Mouse (Mus musculus) lung, embryonic 14.5 days (tissue): ENCODE results near the gene Mctp1. TPM values are rescaled to one million over a fixed set of nuclear protein-coding genes. Genes with fewer than 3 reads are reported as not detected.

Source experiments
- ATAC-seq: fragments of 200-750 bp; cut with Nextera tagmentation; 2 replicates; pipeline ENCODE4 v1.8.0; 2017; ENCODE audit warnings: mild to moderate bottlenecking, moderate TSS enrichment, moderate library complexity; ENCODE audit not compliant: insufficient read depth
- DNase-seq: peaks from one replicate; pipeline ENCODE4 v3.0.0-alpha.2; 2015
- H3K27ac ChIP-seq: fragments of 300-500 bp; sonication (generic); 2 replicates; pipeline ENCODE4 v1.5.1; 2014; ENCODE audit warnings: low read depth, mild to moderate bottlenecking, moderate library complexity
- H3K27me3 ChIP-seq: fragments of 300-500 bp; sonication (generic); 2 replicates; pipeline ENCODE4 v1.6.1; 2014; ENCODE audit warnings: low read length, control low read depth; ENCODE audit not compliant: insufficient read depth
- H3K36me3 ChIP-seq: fragments of 300-500 bp; sonication (generic); 2 replicates; pipeline ENCODE4 v1.6.1; 2014; ENCODE audit warnings: control low read depth; ENCODE audit not compliant: insufficient read depth
- H3K4me1 ChIP-seq: fragments of 300-500 bp; sonication (generic); 2 replicates; pipeline ENCODE4 v1.6.1; 2014; ENCODE audit warnings: antibody characterized with exemption, control low read depth; ENCODE audit not compliant: insufficient read depth
- H3K4me2 ChIP-seq: fragments of 300-500 bp; sonication (generic); 2 replicates; pipeline ENCODE4 v1.6.1; 2014; ENCODE audit warnings: mild to moderate bottlenecking
- H3K4me3 ChIP-seq: fragments of 300-500 bp; sonication (generic); 2 replicates; pipeline ENCODE4 v1.5.1; 2014; ENCODE audit warnings: low read depth, low read length
- H3K9ac ChIP-seq: fragments of 300-500 bp; sonication (generic); 2 replicates; pipeline ENCODE4 v1.6.1; 2014
- H3K9me3 ChIP-seq: fragments of 300-500 bp; sonication (generic); 2 replicates; pipeline ENCODE4 v1.6.1; 2016; ENCODE audit warnings: low read depth, low read length, control low read depth
- CTCF ChIP-seq: IDR thresholded peaks from 2 replicates; pipeline ENCODE4 v1.5.1; 2016; ENCODE audit warnings: antibody characterized with exemption, low read depth
- WGBS: fragments of 180-500 bp; shearing (Covaris S2); extraction: QIAGEN DNeasy Blood & Tissue Kit; methylation state at CpG from one replicate; pipeline ENCODE4 v1.1.7; 2014; 5-methylcytosine and 5-hydroxymethylcytosine counted together
- polyA plus RNA-seq: library from polyadenylated mRNA; unstranded; fragments of >200 nt; fragmentation: Nextera tagmentation; extraction: Ambion mirVana; gene quantifications from 2 replicates; pipeline ENCODE4 v1.2.1, GENCODE M21; 2014

The Mctp1 gene
- polyA plus RNA-seq, 1 experiment from 2014 or later: 0.82 TPM

- DNase-seq: no peak
- TF ChIP-seq CTCF: no peak
- Histone ChIP-seq H3K9ac (no peak overlapping the region), H3K9me3 (no peaks in the 10 kb centered on the region), H3K27ac (no peak overlapping the region), H3K4me2 (no peak overlapping the region), H3K4me3 (no peak overlapping the region), H3K27me3 (no peaks in the 10 kb centered on the region), H3K36me3 (no peaks in the 10 kb centered on the region), H3K4me1 (no peaks in the 10 kb centered on the region)
- ATAC-seq: no peak
- WGBS: 37% methylated on average over 7 of the region's 7 CpGs
Measured at GRCm38 (mm10) chr13:76850412-76851054, 466.2 kb downstream of the Mctp1 start.

- H3K4me3 ChIP-seq: no peak overlapping the region
- ATAC-seq (no peak), DNase-seq (no peak)
- WGBS: 47% methylated on average over 1 of the region's 1 CpGs
- no peaks in the 10 kb centered on the region for H3K27me3 ChIP-seq
- H3K4me1 ChIP-seq: no peaks in the 10 kb centered on the region
- no peak overlapping the region for H3K27ac ChIP-seq
- H3K4me2 ChIP-seq: no peak overlapping the region
- H3K9me3 ChIP-seq: no peaks in the 10 kb centered on the region
- H3K9ac ChIP-seq: no peak overlapping the region
- H3K36me3 ChIP-seq: no peaks in the 10 kb centered on the region
- no peak for TF ChIP-seq CTCF
Measured at GRCm38 (mm10) chr13:76854306-76854705, 470.0 kb downstream of the Mctp1 start.

- WGBS: 80% methylated on average over 3 of the region's 3 CpGs
- ATAC-seq: no peak
Measured at GRCm38 (mm10) chr13:76855021-76855420, 470.7 kb downstream of the Mctp1 start.

GRCm38 (mm10) chr13:76857024-76857423 lies 472.7 kb downstream of the Mctp1 start:
- ATAC-seq (no peak), DNase-seq (no peak)
- no peak for TF ChIP-seq CTCF
- Histone ChIP-seq H3K4me1 (no peaks in the 10 kb centered on the region), H3K27ac (no peak overlapping the region), H3K4me3 (no peak overlapping the region), H3K4me2 (no peak overlapping the region), H3K9me3 (no peaks in the 10 kb centered on the region), H3K27me3 (no peaks in the 10 kb centered on the region), H3K9ac (no peak overlapping the region), H3K36me3 (no peaks in the 10 kb centered on the region)
- 43% methylated on average over 5 of the region's 5 CpGs for WGBS

More at GRCm38 (mm10) chr13:76855021-76855420, 470.7 kb downstream of the Mctp1 start:
- no peak for DNase-seq
- no peaks in the 10 kb centered on the region for H3K9me3 ChIP-seq
- no peak overlapping the region for H3K27ac ChIP-seq
- H3K4me2 ChIP-seq: no peak overlapping the region
- H3K9ac ChIP-seq: no peak overlapping the region
- no peaks in the 10 kb centered on the region for H3K27me3 ChIP-seq
- no peaks in the 10 kb centered on the region for H3K4me1 ChIP-seq
- TF ChIP-seq CTCF: no peak
- no peak overlapping the region for H3K4me3 ChIP-seq
- no peaks in the 10 kb centered on the region for H3K36me3 ChIP-seq

- WGBS: 37% methylated on average over 2 of the region's 2 CpGs
- ATAC-seq (no peak), DNase-seq (no peak)
- no peaks in the 10 kb centered on the region for H3K36me3 ChIP-seq
- no peaks in the 10 kb centered on the region for H3K4me1 ChIP-seq
- no peaks in the 10 kb centered on the region for H3K9me3 ChIP-seq
- no peak overlapping the region for H3K4me3 ChIP-seq
- no peaks in the 10 kb centered on the region for H3K27me3 ChIP-seq
- no peak overlapping the region for H3K27ac ChIP-seq
- no peak overlapping the region for H3K9ac ChIP-seq
- no peak overlapping the region for H3K4me2 ChIP-seq
- no peak for TF ChIP-seq CTCF
Measured at GRCm38 (mm10) chr13:76858078-76858482, 473.7 kb downstream of the Mctp1 start.

GRCm38 (mm10) chr13:76870291-76870690 lies 486.0 kb downstream of the Mctp1 start:
- Histone ChIP-seq H3K9ac (no peak overlapping the region), H3K4me1 (no peaks in the 10 kb centered on the region), H3K27ac (no peak overlapping the region), H3K4me2 (no peak overlapping the region), H3K9me3 (no peaks in the 10 kb centered on the region), H3K4me3 (no peak overlapping the region), H3K36me3 (no peaks in the 10 kb centered on the region), H3K27me3 (no peaks in the 10 kb centered on the region)
- DNase-seq (no peak), ATAC-seq (no peak)
- WGBS: 71% methylated on average over 3 of the region's 3 CpGs
- no peak for TF ChIP-seq CTCF

- H3K9ac ChIP-seq: no peak overlapping the region
- no peak for ATAC-seq
- TF ChIP-seq CTCF: no peak
- H3K4me1 ChIP-seq: no peaks in the 10 kb centered on the region
- H3K4me3 ChIP-seq: no peak overlapping the region
- DNase-seq: no peak
- no peaks in the 10 kb centered on the region for H3K36me3 ChIP-seq
- 61% methylated on average over 8 of the region's 8 CpGs for WGBS
- no peak overlapping the region for H3K4me2 ChIP-seq
- no peak overlapping the region for H3K27ac ChIP-seq
- H3K9me3 ChIP-seq: no peaks in the 10 kb centered on the region
- H3K27me3 ChIP-seq: no peaks in the 10 kb centered on the region
Measured at GRCm38 (mm10) chr13:76877887-76878763, 493.8 kb downstream of the Mctp1 start.
